Comparison of ENCODE assay signal across 25 mouse cellular contexts in the genomic region with DNA sequence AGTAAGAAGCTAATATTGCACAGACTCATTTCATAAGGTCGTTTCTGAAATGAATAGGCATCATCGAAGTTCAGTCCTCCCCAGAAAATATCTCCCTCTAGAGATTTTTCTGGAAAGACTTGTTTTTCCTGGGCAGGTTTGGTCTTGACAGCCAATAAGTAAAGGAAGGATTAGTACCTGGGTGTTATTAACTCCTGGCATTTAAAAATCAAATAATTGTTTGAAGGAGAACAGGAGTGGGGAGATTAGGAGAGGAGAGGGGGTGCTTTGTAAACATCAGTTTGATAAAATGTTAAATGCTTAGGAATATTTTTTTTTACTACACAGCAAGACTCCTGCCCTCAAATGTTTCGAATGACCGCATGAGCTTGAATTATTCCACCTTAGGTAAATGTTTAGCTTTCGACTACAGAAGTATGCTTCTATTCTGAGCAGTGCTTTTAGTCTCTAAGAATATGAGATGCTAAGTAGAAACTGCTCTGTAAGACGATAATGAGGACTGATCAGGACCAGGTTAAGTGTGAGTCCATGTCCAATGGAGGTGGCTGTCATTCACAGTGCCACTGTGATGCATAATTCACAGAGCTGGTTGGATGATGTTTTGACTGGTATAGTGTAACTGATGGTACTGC. TPM values are rescaled to one million over a fixed set of nuclear protein-coding genes. Genes with fewer than 3 reads are reported as not detected.
A peak's percentile ranks its signal among the peaks of the same experiment; 100 is the strongest.
DNase-seq lines count a peak whose midpoint lies in the region; ATAC-seq and TF ChIP-seq lines count a peak whose summit lies in the region.
"Had no signal": no experiment of that assay in that cellular context is flagged by ENCODE, and none has a peak within 500 bp of the region (broad histone marks: within the 10 kb centered on the region; RNA-seq: fewer than 3 reads in every experiment).

No protein-coding gene starts in this region.

- DNase-seq in hindbrain, embryonic 10.5 days (ENCODE audit: low spot score) = no peak
- no peak for DNase-seq in hindbrain, postnatal 0 days (ENCODE audit: low spot score)
- no peak for DNase-seq in lung, postnatal 10 days
- no peak for DNase-seq in neural tube, embryonic 10.5 days (ENCODE audit: extremely low spot score, low spot score)
- DNase-seq in stomach, postnatal 0 days (ENCODE audit: low spot score) = no peak
- no peak for DNase-seq in left cerebral cortex, postnatal 4 days
- DNase-seq: adrenal gland, postnatal 10 days; cerebellum, adult 18-20 months; cerebellum, postnatal 14 days; gastrocnemius, adult 2 months; heart, postnatal 4 days; kidney, adult 11 months; layer of hippocampus, adult 9-11 months; liver, postnatal 0 days; thymus, adult 2 months; thymus, postnatal 4 days had no signal

- ATAC-seq in hindbrain, postnatal 0 days = no peak
- peak; percentile 53 for ATAC-seq in lung, embryonic 16.5 days (ENCODE audit: low read depth)
- ATAC-seq in neural tube, embryonic 13.5 days (ENCODE audit: low read depth) = no peak
- peak; percentile 52 for ATAC-seq in stomach, postnatal 0 days (ENCODE audit: low FRiP score, low TSS enrichment)
- ATAC-seq: forebrain, embryonic 14.5 days; liver, postnatal 0 days had no signal

- no peak for TF ChIP-seq EP300 in stomach, postnatal 0 days (optimal IDR thresholded peaks at IDR 0.05)

- H3K4me3 ChIP-seq in hindbrain, embryonic 10.5 days = no peak overlapping the region
- no peak overlapping the region for H3K4me3 ChIP-seq in hindbrain, postnatal 0 days (ENCODE audit: low read length)
- no peak overlapping the region for H3K4me3 ChIP-seq in lung, embryonic 16.5 days (ENCODE audit: low read length)
- no peak overlapping the region for H3K4me3 ChIP-seq in neural tube, embryonic 13.5 days
- H3K4me3 ChIP-seq in stomach, postnatal 0 days (ENCODE audit: low read depth, low read length) = no peak overlapping the region
- H3K4me3 ChIP-seq: embryonic facial prominence, embryonic 12.5 days; gastrocnemius, adult 2 months; heart, embryonic 15.5 days had no signal

- peaks cover 36% of the 10 kb centered on the region for H3K4me1 ChIP-seq in hindbrain, embryonic 10.5 days (replicated peaks)
- peaks cover 5% of the 10 kb centered on the region for H3K4me1 ChIP-seq in hindbrain, postnatal 0 days (ENCODE audit: insufficient read depth, low read length)
- peaks cover 26% of the 10 kb centered on the region for H3K4me1 ChIP-seq in lung, embryonic 16.5 days (replicated peaks; ENCODE audit: control insufficient read depth, insufficient read depth, low read length)
- H3K4me1 ChIP-seq in neural tube, embryonic 13.5 days (replicated peaks) = peaks cover 54% of the 10 kb centered on the region
- peaks cover 3% of the 10 kb centered on the region; the same call in 1 of the 2 replicates for H3K4me1 ChIP-seq in stomach, postnatal 0 days (replicated peaks; ENCODE audit: control insufficient read depth, insufficient read depth)

- intact Hi-C loops in left cerebral cortex, postnatal 4 days (cut with DNase I) = no loop called here

- 0 out of 2 replicates have a peak overlapping the region, but pooled peaks have one; percentile 0 for H3K27ac ChIP-seq in hindbrain, embryonic 10.5 days
- H3K27ac ChIP-seq in hindbrain, postnatal 0 days = no peak overlapping the region
- H3K27ac ChIP-seq in lung, embryonic 16.5 days (ENCODE audit: low read length) = peak overlapping the region; percentile 73
- peak overlapping the region; percentile 15 for H3K27ac ChIP-seq in neural tube, embryonic 13.5 days (replicated peaks)
- H3K27ac ChIP-seq in stomach, postnatal 0 days (replicated peaks) = peak overlapping the region; percentile 86
- H3K27ac ChIP-seq: gastrocnemius, adult 2 months; heart, embryonic 15.5 days had no signal

- H3K27me3 ChIP-seq in hindbrain, embryonic 10.5 days (ENCODE audit: insufficient read depth, poor library complexity, severe bottlenecking) = no peaks in the 10 kb centered on the region
- H3K27me3 ChIP-seq in hindbrain, postnatal 0 days (ENCODE audit: insufficient read depth, low read length) = no peaks in the 10 kb centered on the region
- no peaks in the 10 kb centered on the region for H3K27me3 ChIP-seq in lung, embryonic 16.5 days (ENCODE audit: control insufficient read depth, insufficient read depth, low read depth, low read length)
- H3K27me3 ChIP-seq in neural tube, embryonic 13.5 days = no peaks in the 10 kb centered on the region
- H3K27me3 ChIP-seq in stomach, postnatal 0 days (ENCODE audit: control insufficient read depth, insufficient read depth, low read length) = no peaks in the 10 kb centered on the region
- H3K27me3 ChIP-seq: embryonic facial prominence, embryonic 12.5 days; heart, embryonic 15.5 days had no signal

- H3K9me3 ChIP-seq in hindbrain, embryonic 10.5 days = no peaks in the 10 kb centered on the region
- H3K9me3 ChIP-seq in hindbrain, postnatal 0 days (ENCODE audit: low read length) = no peaks in the 10 kb centered on the region
- no peaks in the 10 kb centered on the region for H3K9me3 ChIP-seq in lung, embryonic 16.5 days (ENCODE audit: control insufficient read depth, low read length)
- H3K9me3 ChIP-seq in neural tube, embryonic 13.5 days = no peaks in the 10 kb centered on the region
- no peaks in the 10 kb centered on the region for H3K9me3 ChIP-seq in stomach, postnatal 0 days (ENCODE audit: control insufficient read depth, low read length)
- H3K9me3 ChIP-seq: embryonic facial prominence, embryonic 12.5 days; heart, embryonic 15.5 days had no signal

- H3K4me2 ChIP-seq in hindbrain, postnatal 0 days (ENCODE audit: low read depth, low read length) = no peak overlapping the region
- no peak overlapping the region for H3K4me2 ChIP-seq in lung, embryonic 16.5 days (ENCODE audit: low read depth, low read length)
- H3K4me2 ChIP-seq in neural tube, embryonic 13.5 days = no peak overlapping the region
- no peak overlapping the region for H3K4me2 ChIP-seq in stomach, postnatal 0 days (replicated peaks; ENCODE audit: low read depth)
- H3K4me2 ChIP-seq: embryonic facial prominence, embryonic 12.5 days; heart, embryonic 15.5 days had no signal

- no peaks in the 10 kb centered on the region for H3K36me3 ChIP-seq in hindbrain, embryonic 10.5 days
- no peaks in the 10 kb centered on the region for H3K36me3 ChIP-seq in hindbrain, postnatal 0 days (ENCODE audit: insufficient read depth, low read length)
- no peaks in the 10 kb centered on the region for H3K36me3 ChIP-seq in lung, embryonic 16.5 days (ENCODE audit: control insufficient read depth, insufficient read depth, low read length)
- H3K36me3 ChIP-seq in neural tube, embryonic 13.5 days = no peaks in the 10 kb centered on the region
- H3K36me3 ChIP-seq in stomach, postnatal 0 days (ENCODE audit: control insufficient read depth, insufficient read depth, low read length) = no peaks in the 10 kb centered on the region
- H3K36me3 ChIP-seq: embryonic facial prominence, embryonic 12.5 days; heart, embryonic 15.5 days had no signal

- WGBS in hindbrain, embryonic 10.5 days = 87% methylated on average over 6 of the region's 6 CpGs
- 71% methylated on average over 6 of the region's 6 CpGs for WGBS in hindbrain, postnatal 0 days
- 43% methylated on average over 6 of the region's 6 CpGs for WGBS in lung, embryonic 16.5 days
- WGBS in neural tube, embryonic 13.5 days = 72% methylated on average over 6 of the region's 6 CpGs
- WGBS in stomach, postnatal 0 days = 25% methylated on average over 6 of the region's 6 CpGs

- no peak overlapping the region for H3K9ac ChIP-seq in hindbrain, postnatal 0 days (replicated peaks; ENCODE audit: low read length)
- no peak overlapping the region for H3K9ac ChIP-seq in lung, embryonic 16.5 days (ENCODE audit: low read length)
- H3K9ac ChIP-seq in neural tube, embryonic 13.5 days = no peak overlapping the region
- no peak overlapping the region for H3K9ac ChIP-seq in stomach, postnatal 0 days (ENCODE audit: low read length)
- H3K9ac ChIP-seq: embryonic facial prominence, embryonic 12.5 days; heart, embryonic 15.5 days; liver, postnatal 0 days had no signal

- no peak for TF ChIP-seq CTCF in hindbrain, postnatal 0 days (IDR thresholded peaks at IDR 0.05; ENCODE audit: low read depth)
- TF ChIP-seq CTCF in stomach, postnatal 0 days (IDR thresholded peaks at IDR 0.05; ENCODE audit: low read depth) = no peak

RNA-seq across cellular contexts. Expression of a gene that starts 16.0 kb away (rescaled TPM):
- 2.9 and 3.2 TPM in 2 replicates for polyA plus RNA-seq in hindbrain, embryonic 10.5 days (2016; fragmentation: Nextera tagmentation; extraction: Ambion mirVana)
- total RNA-seq in hindbrain, postnatal 0 days (2014; rRNA removed) = 1.2 and 4.2 TPM in 2 replicates
- polyA plus RNA-seq in hindbrain, postnatal 0 days (2015; fragmentation: Nextera tagmentation; extraction: Ambion mirVana) = 10.0 and 11.6 TPM in 2 replicates
- polyA plus RNA-seq in lung, embryonic 16.5 days (2015; fragmentation: Nextera tagmentation; extraction: Ambion mirVana) = 0.23 and 0.89 TPM in 2 replicates
- polyA plus RNA-seq in neural tube, embryonic 13.5 days (2015; fragmentation: Nextera tagmentation; extraction: Ambion mirVana) = 6.7 and 6.9 TPM in 2 replicates
- 3.3 TPM in 2 replicates for polyA plus RNA-seq in stomach, postnatal 0 days (2015; fragmentation: Nextera tagmentation; extraction: Ambion mirVana)
- total RNA-seq in left cerebral cortex, postnatal 4 days (2021) = 1 to 10 TPM; 1.3 to 2.6 TPM
- total RNA-seq: gastrocnemius, adult 2 months; gastrocnemius, postnatal 4 days; heart, adult 8-10 months; liver, adult 2 months; megakaryocyte progenitor cell, adult 5-6 weeks had no signal

RNA-seq across cellular contexts. Expression of a gene that starts 16.8 kb away (rescaled TPM):
- polyA plus RNA-seq in hindbrain, embryonic 10.5 days (2016; fragmentation: Nextera tagmentation; extraction: Ambion mirVana) = 6.5 and 8.3 TPM in 2 replicates
- 123 and 128 TPM in 2 replicates for total RNA-seq in hindbrain, postnatal 0 days (2014; rRNA removed)
- polyA plus RNA-seq in hindbrain, postnatal 0 days (2015; fragmentation: Nextera tagmentation; extraction: Ambion mirVana) = 16.4 and 16.8 TPM in 2 replicates
- 1.4 TPM in 2 replicates for polyA plus RNA-seq in lung, embryonic 16.5 days (2015; fragmentation: Nextera tagmentation; extraction: Ambion mirVana)
- 15.3 and 16.3 TPM in 2 replicates for polyA plus RNA-seq in neural tube, embryonic 13.5 days (2015; fragmentation: Nextera tagmentation; extraction: Ambion mirVana)
- polyA plus RNA-seq in stomach, postnatal 0 days (2015; fragmentation: Nextera tagmentation; extraction: Ambion mirVana) = 2.6 and 3.2 TPM in 2 replicates
- 100 to 1,000 TPM; 122 to 129 TPM for total RNA-seq in left cerebral cortex, postnatal 4 days (2021)

Comparison
In these comparisons a context has a peak if more than half of its experiments do, and no peak if none do; other contexts are left out.
1. ATAC-seq: peak in lung, embryonic 16.5 days (single experiment) and stomach, postnatal 0 days (single experiment); none in hindbrain, postnatal 0 days (single experiment) and neural tube, embryonic 13.5 days (single experiment).